Mouse (Mus musculus) kidney, embryonic 15.5 days (tissue): ENCODE data around the gene H2-DMa. TPM values are rescaled to one million over a fixed set of nuclear protein-coding genes. Genes with fewer than 3 reads are reported as not detected.

ENCODE experiments used
- ATAC-seq: fragments of 200-750 bp; cut with Nextera tagmentation; replicated peaks from 2 replicates; pipeline ENCODE4 v1.8.0; 2017; ENCODE audit warnings: moderate TSS enrichment; ENCODE audit not compliant: low FRiP score
- H3K27ac ChIP-seq: fragments of 300-500 bp; sonication (generic); 2 replicates; pipeline ENCODE4 v1.5.1; 2015; ENCODE audit warnings: mild to moderate bottlenecking, inconsistent platforms
- H3K27me3 ChIP-seq: fragments of 300-500 bp; sonication (generic); 2 replicates; pipeline ENCODE4 v1.6.1; 2015; ENCODE audit warnings: inconsistent platforms
- H3K36me3 ChIP-seq: fragments of 300-500 bp; sonication (generic); 2 replicates; pipeline ENCODE4 v1.6.1; 2015; ENCODE audit warnings: inconsistent platforms
- H3K4me1 ChIP-seq: fragments of 300-500 bp; sonication (generic); 2 replicates; pipeline ENCODE4 v1.6.1; 2015; ENCODE audit warnings: inconsistent platforms
- H3K4me2 ChIP-seq: fragments of 300-500 bp; sonication (generic); 2 replicates; pipeline ENCODE4 v1.6.1; 2015; ENCODE audit warnings: moderate library complexity, mild to moderate bottlenecking, inconsistent platforms
- H3K4me3 ChIP-seq: fragments of 300-500 bp; sonication (generic); replicated peaks from 2 replicates; pipeline ENCODE4 v1.5.1; 2015; ENCODE audit warnings: mild to moderate bottlenecking, inconsistent platforms
- H3K9ac ChIP-seq: fragments of 300-500 bp; sonication (generic); 2 replicates; pipeline ENCODE4 v1.6.1; 2015; ENCODE audit warnings: mild to moderate bottlenecking, inconsistent platforms
- H3K9me3 ChIP-seq: fragments of 300-500 bp; sonication (generic); replicated peaks from 2 replicates; pipeline ENCODE4 v1.6.1; 2016; ENCODE audit warnings: inconsistent platforms
- WGBS: fragments of 180-500 bp; shearing (Covaris S2); methylation state at CpG from one replicate; pipeline ENCODE4 v1.1.7; 2015; ENCODE audit warnings: mixed read lengths; 5-methylcytosine and 5-hydroxymethylcytosine counted together
- polyA plus RNA-seq: library from polyadenylated mRNA; unstranded; fragments of >200 nt; fragmentation: Nextera tagmentation; extraction: Ambion mirVana; gene quantifications from 2 replicates; pipeline ENCODE4 v1.2.1, GENCODE M21; 2015

The H2-DMa gene
- polyA plus RNA-seq, 1 experiment from 2014 or later, result 14.8 TPM

GRCm38 (mm10) chr17:34093199-34093874 is 26.0 kb upstream of the H2-DMa start:
- H3K36me3 ChIP-seq, result no peaks in the 10 kb centered on the region
- no peaks in the 10 kb centered on the region for H3K9me3 ChIP-seq
- H3K27me3 ChIP-seq, result no peaks in the 10 kb centered on the region
- ATAC-seq, result peak; percentile 83
- 16% methylated on average over 7 of the region's 7 CpGs for WGBS
- peak overlapping the region; percentile 37 for H3K4me2 ChIP-seq
- H3K4me3 ChIP-seq, result 0 out of 2 replicates have a peak overlapping the region, but pooled peaks have one; percentile 11
- no peak overlapping the region for H3K9ac ChIP-seq
- H3K27ac ChIP-seq, result peak overlapping the region; percentile 52; the same call in 1 of the 2 replicates
- H3K4me1 ChIP-seq, result peaks cover 9% of the 10 kb centered on the region

GRCm38 (mm10) chr17:34094283-34095035 is 24.9 kb upstream of the H2-DMa start:
- peaks cover 9% of the 10 kb centered on the region for H3K4me1 ChIP-seq
- ATAC-seq, result peak; percentile 20; the same call in 1 of the 2 replicates
- H3K4me3 ChIP-seq, result no peak overlapping the region
- no peaks in the 10 kb centered on the region for H3K27me3 ChIP-seq
- no peak overlapping the region for H3K27ac ChIP-seq
- WGBS, result 81% methylated on average over 27 of the region's 27 CpGs
- H3K36me3 ChIP-seq, result no peaks in the 10 kb centered on the region
- no peaks in the 10 kb centered on the region for H3K9me3 ChIP-seq
- H3K9ac ChIP-seq, result no peak overlapping the region
- H3K4me2 ChIP-seq, result no peak overlapping the region

GRCm38 (mm10) chr17:34096497-34097010 is 22.8 kb upstream of the H2-DMa start:
- H3K4me2 ChIP-seq, result no peak overlapping the region
- H3K9ac ChIP-seq, result no peak overlapping the region
- no peaks in the 10 kb centered on the region for H3K27me3 ChIP-seq
- 53% methylated on average over 3 of the region's 3 CpGs for WGBS
- ATAC-seq, result no peak
- H3K36me3 ChIP-seq, result no peaks in the 10 kb centered on the region
- H3K9me3 ChIP-seq, result no peaks in the 10 kb centered on the region
- no peak overlapping the region for H3K4me3 ChIP-seq
- peaks cover 18% of the 10 kb centered on the region for H3K4me1 ChIP-seq
- no peak overlapping the region for H3K27ac ChIP-seq

- no peak for ATAC-seq
- 55% methylated on average over 5 of the region's 5 CpGs for WGBS
- H3K36me3 ChIP-seq, result no peaks in the 10 kb centered on the region
- H3K4me1 ChIP-seq, result peaks cover 21% of the 10 kb centered on the region
- H3K9ac ChIP-seq, result no peak overlapping the region
- no peaks in the 10 kb centered on the region for H3K9me3 ChIP-seq
- H3K4me3 ChIP-seq, result no peak overlapping the region
- H3K27me3 ChIP-seq, result no peaks in the 10 kb centered on the region
- H3K4me2 ChIP-seq, result no peak overlapping the region
- no peak overlapping the region for H3K27ac ChIP-seq
These were observed 22.1 kb upstream of the H2-DMa start for GRCm38 (mm10) chr17:34097272-34097671.

GRCm38 (mm10) chr17:34098709-34099479 is 20.4 kb upstream of the H2-DMa start:
- WGBS, result 41% methylated on average over 10 of the region's 10 CpGs
- no peaks in the 10 kb centered on the region for H3K9me3 ChIP-seq
- peak overlapping the region; percentile 14; the same call in 1 of the 2 replicates for H3K27ac ChIP-seq
- H3K4me2 ChIP-seq, result no peak overlapping the region
- no peaks in the 10 kb centered on the region; the same call in 1 of the 2 replicates for H3K27me3 ChIP-seq
- no peak for ATAC-seq
- H3K4me3 ChIP-seq, result no peak overlapping the region
- H3K9ac ChIP-seq, result no peak overlapping the region
- H3K4me1 ChIP-seq, result peaks cover 12% of the 10 kb centered on the region
- no peaks in the 10 kb centered on the region for H3K36me3 ChIP-seq

- H3K27ac ChIP-seq, result 0 out of 2 replicates have a peak overlapping the region, but pooled peaks have one; percentile 14
- no peak for ATAC-seq
These were observed 19.8 kb upstream of the H2-DMa start for GRCm38 (mm10) chr17:34099531-34099930.

GRCm38 (mm10) chr17:34101185-34101584 is 18.2 kb upstream of the H2-DMa start:
- H3K4me1 ChIP-seq, result peaks cover 12% of the 10 kb centered on the region
- 0 out of 2 replicates have a peak, but pooled peaks have one; percentile 28 for ATAC-seq
- H3K9me3 ChIP-seq, result no peaks in the 10 kb centered on the region
- H3K27ac ChIP-seq, result no peak overlapping the region
- 34% methylated on average over 5 of the region's 5 CpGs for WGBS
- no peaks in the 10 kb centered on the region; the same call in 1 of the 2 replicates for H3K27me3 ChIP-seq
- H3K36me3 ChIP-seq, result no peaks in the 10 kb centered on the region
- H3K9ac ChIP-seq, result no peak overlapping the region
- no peak overlapping the region for H3K4me3 ChIP-seq
- H3K4me2 ChIP-seq, result no peak overlapping the region

More at GRCm38 (mm10) chr17:34099531-34099930, 19.8 kb upstream of the H2-DMa start:
- 59% methylated on average over 5 of the region's 5 CpGs for WGBS
- Histone ChIP-seq H3K4me1 (peaks cover 12% of the 10 kb centered on the region), H3K4me3 (no peak overlapping the region), H3K27me3 (no peaks in the 10 kb centered on the region; the same call in 1 of the 2 replicates), H3K9me3 (no peaks in the 10 kb centered on the region), H3K9ac (no peak overlapping the region), H3K4me2 (no peak overlapping the region), H3K36me3 (no peaks in the 10 kb centered on the region)

GRCm38 (mm10) chr17:34101604-34102032 is 17.7 kb upstream of the H2-DMa start:
- 9% methylated on average over 12 of the region's 12 CpGs for WGBS
- H3K27me3 ChIP-seq, result no peaks in the 10 kb centered on the region; the same call in 1 of the 2 replicates
- no peaks in the 10 kb centered on the region for H3K9me3 ChIP-seq
- H3K4me2 ChIP-seq, result peak overlapping the region; percentile 51
- H3K27ac ChIP-seq, result no peak overlapping the region
- no peaks in the 10 kb centered on the region for H3K36me3 ChIP-seq
- 0 out of 2 replicates have a peak overlapping the region, but pooled peaks have one; percentile 22 for H3K4me3 ChIP-seq
- ATAC-seq, result peak; percentile 84
- H3K9ac ChIP-seq, result no peak overlapping the region
- H3K4me1 ChIP-seq, result peaks cover 12% of the 10 kb centered on the region

GRCm38 (mm10) chr17:34102831-34103230 is 16.5 kb upstream of the H2-DMa start:
- 80% methylated on average over 6 of the region's 6 CpGs for WGBS
- Histone ChIP-seq H3K27ac (no peak overlapping the region), H3K4me2 (no peak overlapping the region), H3K36me3 (no peaks in the 10 kb centered on the region), H3K4me1 (peaks cover 12% of the 10 kb centered on the region), H3K9ac (no peak overlapping the region), H3K4me3 (no peak overlapping the region), H3K9me3 (no peaks in the 10 kb centered on the region), H3K27me3 (no peaks in the 10 kb centered on the region; the same call in 1 of the 2 replicates)
- ATAC-seq, result no peak

- Histone ChIP-seq H3K4me3 (no peak overlapping the region), H3K27me3 (no peaks in the 10 kb centered on the region; the same call in 1 of the 2 replicates), H3K36me3 (peaks cover 10% of the 10 kb centered on the region), H3K27ac (no peak overlapping the region), H3K9ac (no peak overlapping the region), H3K4me1 (peaks cover 9% of the 10 kb centered on the region), H3K4me2 (no peak overlapping the region), H3K9me3 (no peaks in the 10 kb centered on the region)
- ATAC-seq, result no peak
- WGBS, result 75% methylated on average over 9 of the region's 9 CpGs
These were observed 14.5 kb upstream of the H2-DMa start for GRCm38 (mm10) chr17:34104804-34105203.

- no peak for ATAC-seq
- H3K27ac ChIP-seq, result no peak overlapping the region
- H3K4me2 ChIP-seq, result no peak overlapping the region
- no peak overlapping the region for H3K4me3 ChIP-seq
- no peaks in the 10 kb centered on the region; the same call in 1 of the 2 replicates for H3K27me3 ChIP-seq
- H3K9ac ChIP-seq, result no peak overlapping the region
- peaks cover 3% of the 10 kb centered on the region for H3K4me1 ChIP-seq
- WGBS, result 88% methylated on average over 7 of the region's 7 CpGs
- peaks cover 28% of the 10 kb centered on the region for H3K36me3 ChIP-seq
- H3K9me3 ChIP-seq, result no peaks in the 10 kb centered on the region
These were observed 12.8 kb upstream of the H2-DMa start for GRCm38 (mm10) chr17:34106555-34106954.
